Mouse (Mus musculus): ENCODE data around the gene Gm10642.

Gm10642 gene

DNA sequence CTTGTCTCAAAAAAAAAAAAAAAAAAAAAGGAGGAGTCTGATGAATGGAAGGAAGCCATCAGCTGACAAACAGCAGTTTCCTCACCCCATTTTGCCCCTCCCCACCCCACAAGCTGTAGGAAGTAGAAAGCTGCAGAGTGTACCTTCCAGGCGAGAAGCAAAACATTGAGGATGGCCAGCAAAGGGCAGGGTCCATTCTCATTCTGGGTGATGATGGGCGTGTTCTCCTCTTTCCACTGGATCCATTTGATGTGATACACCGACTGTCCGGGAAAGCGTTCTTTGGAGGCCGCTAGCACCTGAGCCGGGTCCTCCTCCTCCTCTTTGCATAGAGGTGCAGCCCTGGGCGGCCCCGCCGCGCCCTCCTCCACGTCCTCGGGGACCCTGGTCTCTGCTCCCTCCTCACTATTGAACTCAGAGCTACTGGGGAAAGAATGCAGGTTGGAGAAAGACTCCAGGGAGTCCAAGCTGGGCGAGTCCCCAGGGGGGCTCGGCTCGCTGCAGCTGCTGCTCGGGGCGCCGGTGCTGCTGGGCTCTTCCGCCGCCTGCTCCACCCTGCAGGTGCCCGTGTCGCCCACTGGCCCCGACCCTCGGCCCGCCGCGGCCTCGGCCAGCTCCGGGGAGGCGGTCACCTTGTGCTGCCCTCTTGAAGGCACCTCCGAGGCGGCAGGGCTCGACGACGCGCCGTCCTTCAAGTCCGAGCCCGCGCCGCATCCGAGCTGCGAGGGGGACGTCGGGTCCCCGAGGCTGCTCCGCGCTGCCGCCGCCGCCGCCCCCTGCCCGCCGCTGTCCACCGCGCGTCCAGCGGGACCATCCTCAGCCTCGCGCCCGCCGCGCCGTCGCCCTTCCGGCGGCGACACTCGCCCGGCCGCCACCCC lies at the start of gene Gm10642:
Gm10642 (plus strand) TSS at position 122 of the 878 bp plus-strand sequence.
- peak; percentile 38 to 54 for DNase-seq (ENCODE audit: low spot score in 2 of 2)

DNA sequence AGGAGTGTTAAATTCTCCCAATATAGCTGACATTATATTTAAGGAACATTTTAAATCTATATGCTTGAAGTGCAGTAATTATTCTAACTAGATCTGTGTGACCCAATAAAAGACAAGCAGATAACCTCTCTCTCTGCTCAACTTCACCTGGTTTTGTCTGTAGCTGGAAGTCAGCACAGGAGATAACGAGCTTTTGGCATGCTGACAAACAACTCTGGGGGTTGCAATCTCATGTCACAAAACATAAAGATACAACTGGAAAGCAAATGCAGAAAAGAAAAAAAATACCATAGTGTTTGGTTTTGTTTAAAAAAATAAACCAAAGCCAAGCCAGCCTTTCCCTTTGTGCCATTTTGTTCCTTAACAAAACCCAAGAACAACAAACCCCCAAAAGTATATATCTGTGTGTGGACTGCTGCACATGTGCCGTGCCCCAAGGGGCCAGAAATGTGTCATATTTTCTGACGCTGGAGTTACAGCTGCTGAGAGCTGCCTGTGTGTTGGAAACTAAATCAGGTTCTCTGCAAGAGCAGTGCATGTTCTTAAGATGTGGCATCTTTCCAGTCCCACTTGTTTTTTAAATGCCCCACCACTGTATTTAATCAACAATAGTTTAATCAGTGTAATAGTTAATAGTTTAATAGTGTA lies 44.9 kb upstream of the Gm10642 start:
- DNase-seq (ENCODE audit: low spot score in 2 of 2) = no peak

DNA sequence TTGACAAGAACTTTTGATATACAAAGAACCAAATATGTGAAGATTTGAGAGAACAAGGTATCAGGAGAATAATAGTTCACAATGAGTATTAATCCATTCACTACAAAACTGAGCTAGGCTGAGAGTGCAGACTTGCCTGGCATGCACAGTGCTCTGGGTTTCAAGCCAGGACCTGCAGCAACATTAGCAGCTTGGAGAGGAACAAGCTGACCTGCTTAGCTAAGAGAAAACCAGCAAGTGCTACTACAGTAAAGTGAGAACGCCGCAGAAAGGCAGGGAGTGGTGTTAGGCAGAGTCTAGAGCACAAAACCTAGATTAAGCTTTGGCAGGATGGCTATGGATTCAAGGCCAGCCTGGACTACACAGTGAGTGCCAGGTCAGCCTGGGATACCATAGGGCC lies 26.3 kb upstream of the Gm10642 start:
- DNase-seq (ENCODE audit: low spot score in 2 of 2) = peak; percentile 16 to 41

DNA sequence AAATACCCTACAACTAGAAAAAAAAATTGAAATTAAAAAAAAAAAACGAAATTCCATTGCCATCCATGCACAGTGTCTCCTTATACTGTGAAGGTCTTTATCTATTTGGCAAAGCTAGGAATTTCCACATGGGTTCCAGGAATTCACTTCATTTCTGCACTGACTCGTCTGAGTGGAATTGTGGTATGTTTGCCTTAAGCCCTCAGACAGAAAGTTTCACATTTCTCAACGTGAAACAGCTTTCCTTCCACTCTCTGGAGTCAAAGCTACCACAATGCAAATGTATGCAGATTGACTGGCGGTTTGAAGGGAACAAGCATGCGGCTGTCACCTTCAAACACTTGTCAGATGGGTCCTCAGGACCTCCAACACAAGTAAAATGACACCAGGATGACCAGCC lies 24.4 kb upstream of the Gm10642 start:
- DNase-seq (ENCODE audit: low spot score in 2 of 2) = no peak

GRCm38 (mm10) chr9:70636748-70637147 lies 19.3 kb upstream of the Gm10642 start:
- no peak for DNase-seq (ENCODE audit: low spot score in 2 of 2)

DNA sequence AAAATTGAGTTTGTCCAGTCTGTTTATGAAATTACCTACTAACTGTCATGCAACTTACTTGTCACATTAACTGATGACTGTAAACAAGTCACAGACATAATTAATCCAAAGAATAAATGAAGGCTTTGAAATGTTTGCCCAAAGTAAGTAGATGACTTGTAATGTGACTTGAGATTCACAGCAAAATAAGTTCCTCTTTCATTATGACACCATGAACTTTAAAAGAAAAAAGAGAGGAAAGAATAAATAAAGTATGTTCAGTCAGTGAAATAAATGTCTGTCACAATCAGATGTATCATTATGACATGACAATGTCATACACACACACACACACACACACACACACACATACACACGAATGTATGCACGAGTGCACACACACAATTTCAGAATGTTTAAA lies 5.8 kb upstream of the Gm10642 start:
- no peak for DNase-seq (ENCODE audit: low spot score in 2 of 2)

DNA sequence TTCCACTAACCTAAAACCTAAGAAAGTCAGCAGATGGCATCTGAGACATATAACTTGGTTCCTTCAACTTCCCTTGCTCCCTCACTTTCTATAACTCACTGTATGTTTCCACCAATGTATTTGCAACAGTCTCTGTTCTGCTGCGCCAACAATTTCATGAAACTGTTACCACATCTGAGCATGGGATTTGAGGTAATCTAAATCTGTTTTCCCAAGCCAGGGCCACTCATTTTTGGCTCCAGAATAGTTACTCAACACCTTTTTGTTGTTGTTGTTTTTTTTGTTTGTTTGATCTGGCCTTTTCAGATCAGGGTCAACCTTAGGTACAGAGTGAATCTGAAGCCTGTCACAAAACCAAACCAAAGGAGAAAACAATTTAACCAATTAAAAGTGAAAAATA lies 5.1 kb upstream of the Gm10642 start:
- DNase-seq (ENCODE audit: low spot score in 2 of 2) = no peak

- no peak for DNase-seq (ENCODE audit: low spot score in 2 of 2)
Measured at GRCm38 (mm10) chr9:70652221-70652620, 3.8 kb upstream of the Gm10642 start.

GRCm38 (mm10) chr9:70653875-70654274 lies 2.2 kb upstream of the Gm10642 start:
- no peak for DNase-seq (ENCODE audit: low spot score in 2 of 2)

GRCm38 (mm10) chr9:70654496-70654895 lies 1.6 kb upstream of the Gm10642 start:
- DNase-seq (ENCODE audit: low spot score in 2 of 2) = no peak

- DNase-seq (ENCODE audit: low spot score in 2 of 2) = no peak
Measured at GRCm38 (mm10) chr9:70655764-70656129, 304 bp upstream of the Gm10642 start.

DNA sequence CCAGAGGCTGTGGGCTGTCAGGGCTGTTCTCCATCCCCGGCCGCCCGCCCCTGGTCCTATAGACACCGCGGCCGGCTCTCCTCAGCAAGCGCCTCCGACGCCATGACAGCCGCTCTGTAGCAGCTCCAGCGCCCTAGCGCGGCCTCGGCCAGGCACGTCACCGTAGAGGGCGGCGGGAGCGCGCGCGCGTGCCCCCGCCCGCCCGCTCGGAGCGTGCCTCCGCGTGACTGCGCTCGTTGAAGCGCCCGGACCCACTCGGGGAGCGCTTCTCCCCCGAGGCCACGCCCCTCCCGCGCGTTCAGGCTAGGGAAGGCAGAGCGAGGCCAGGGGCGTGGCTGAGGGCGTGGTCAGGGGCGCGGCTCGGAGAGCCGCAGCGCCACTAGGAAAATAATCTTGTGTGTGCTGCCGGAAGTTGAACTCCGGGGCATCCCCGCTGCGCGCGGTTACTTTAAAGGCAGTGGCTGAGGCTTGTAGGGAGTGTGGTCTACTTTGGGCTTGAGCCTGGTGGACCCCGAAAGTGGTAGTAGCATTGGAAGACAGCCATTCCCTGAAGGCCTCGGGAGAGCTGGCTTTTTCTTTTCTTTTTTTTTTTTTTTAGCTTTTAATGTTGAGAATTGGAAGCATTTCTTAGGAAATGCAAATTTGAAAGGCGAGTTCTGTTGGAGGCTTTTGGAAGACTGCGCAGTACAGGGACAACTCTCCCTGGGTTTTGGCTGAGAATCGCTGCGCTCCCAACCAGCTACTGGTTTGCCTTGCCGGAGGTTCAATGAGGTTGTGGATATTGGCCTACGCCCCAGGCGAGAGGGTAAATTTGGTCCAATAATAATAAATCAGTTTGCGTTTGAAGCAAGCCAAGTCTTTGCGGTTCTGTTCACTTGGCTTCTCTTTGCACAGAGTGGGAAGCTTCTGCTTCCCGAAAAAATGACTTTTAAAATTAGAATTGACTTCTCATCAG lies 1.2 kb downstream of the Gm10642 start, which contains the start of gene Mindy2:
Mindy2 (minus strand) TSS at position 162 of the 955 bp plus-strand sequence.
- DNase-seq (ENCODE audit: low spot score in 2 of 2) = peak; percentile 94 to 98

- no peak for DNase-seq (ENCODE audit: low spot score in 2 of 2)
Measured at GRCm38 (mm10) chr9:70658266-70658665, 2.2 kb downstream of the Gm10642 start.

DNA sequence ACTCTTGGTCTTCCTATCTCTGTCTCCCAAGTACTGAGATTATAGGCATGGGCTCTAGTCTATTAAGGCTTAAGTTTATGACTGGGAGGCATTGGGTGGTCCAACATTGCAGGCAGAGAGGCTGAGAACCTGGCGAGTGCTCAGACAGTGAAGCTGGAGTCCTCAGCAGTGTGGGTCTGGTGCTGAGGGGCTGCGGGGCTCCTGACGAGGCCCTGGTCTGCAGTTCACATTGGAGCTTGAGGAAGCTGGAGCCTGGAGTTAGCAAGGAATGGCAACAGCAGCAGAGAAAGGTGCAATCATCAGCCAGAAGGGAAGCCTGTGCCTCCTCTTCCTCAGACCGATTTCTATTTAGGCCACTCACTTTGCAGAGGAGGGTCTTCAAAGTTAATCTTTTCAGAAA lies 8.8 kb downstream of the Gm10642 start:
- no peak for DNase-seq (ENCODE audit: low spot score in 2 of 2)

- DNase-seq (ENCODE audit: low spot score in 2 of 2) = no peak
Measured at GRCm38 (mm10) chr9:70665372-70666145, 9.5 kb downstream of the Gm10642 start.

GRCm38 (mm10) chr9:70666811-70667210 lies 10.8 kb downstream of the Gm10642 start:
- no peak for DNase-seq (ENCODE audit: low spot score in 2 of 2)

DNA sequence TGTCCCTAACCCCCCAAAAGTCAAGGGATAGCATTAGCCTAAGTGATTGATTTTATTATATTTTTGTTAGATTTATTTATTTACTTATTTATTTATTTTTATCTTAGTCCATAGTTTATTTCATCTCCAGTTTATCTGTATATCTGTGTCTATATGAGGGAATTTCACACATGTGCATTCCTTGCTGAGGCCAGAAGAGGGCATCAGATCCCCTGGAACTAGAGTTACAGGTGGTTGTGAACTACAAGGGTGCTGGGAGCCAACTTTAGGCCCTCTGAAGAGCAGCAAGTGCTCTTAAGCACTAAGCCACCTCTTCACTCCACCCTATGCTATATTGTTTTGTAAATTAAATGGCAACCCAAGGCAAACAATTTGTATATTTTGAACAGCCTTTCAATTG lies 12.0 kb downstream of the Gm10642 start:
- DNase-seq (ENCODE audit: low spot score in 2 of 2) = no peak

DNA sequence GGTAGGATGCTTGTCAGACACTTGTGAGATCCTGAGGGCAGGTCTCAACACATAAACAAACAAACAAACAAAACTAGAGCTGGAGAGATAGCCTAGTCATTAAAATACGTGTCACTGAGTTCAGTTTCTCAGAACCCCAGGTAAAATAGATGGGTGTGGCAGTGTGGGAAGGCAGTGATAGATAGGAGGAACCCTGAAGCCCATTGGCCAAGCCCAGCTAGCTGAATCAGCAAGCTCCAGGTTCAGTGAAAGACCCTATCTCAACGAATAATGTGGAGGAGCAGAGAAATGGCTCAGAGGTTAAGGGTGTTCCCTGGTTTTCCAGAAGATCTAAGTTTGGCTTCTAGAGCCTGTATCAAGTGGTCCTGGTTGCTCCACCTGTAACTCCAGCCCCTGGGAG lies 13.1 kb downstream of the Gm10642 start:
- DNase-seq (ENCODE audit: low spot score in 2 of 2) = no peak

GRCm38 (mm10) chr9:70670381-70670780 lies 14.3 kb downstream of the Gm10642 start:
- no peak for DNase-seq (ENCODE audit: low spot score in 2 of 2)

GRCm38 (mm10) chr9:70671278-70671677 lies 15.2 kb downstream of the Gm10642 start:
- DNase-seq (ENCODE audit: low spot score in 2 of 2) = no peak
